Mouse (Mus musculus): ENCODE results near the gene Ispd.

The Ispd gene

DNA sequence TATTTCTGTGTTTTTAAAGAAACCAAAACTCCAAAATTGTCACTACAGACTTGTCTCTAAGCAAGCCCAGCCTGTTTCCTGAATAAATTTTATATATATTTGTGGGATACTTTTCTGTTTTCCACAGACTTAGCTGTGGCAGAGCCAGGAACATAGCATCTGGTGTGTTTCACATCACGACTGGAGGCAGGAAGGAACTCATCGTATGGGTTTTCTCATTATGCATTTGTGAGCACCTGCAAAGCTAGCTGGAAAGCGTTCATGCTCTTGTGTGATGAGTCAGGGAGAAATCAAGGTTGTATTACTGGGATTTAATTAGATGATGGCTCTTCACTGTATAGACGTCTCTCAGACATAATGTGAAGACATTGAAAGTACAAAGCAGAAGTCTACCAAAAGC, 90.2 kb downstream of the Ispd start:
- no peak for DNase-seq

DNA sequence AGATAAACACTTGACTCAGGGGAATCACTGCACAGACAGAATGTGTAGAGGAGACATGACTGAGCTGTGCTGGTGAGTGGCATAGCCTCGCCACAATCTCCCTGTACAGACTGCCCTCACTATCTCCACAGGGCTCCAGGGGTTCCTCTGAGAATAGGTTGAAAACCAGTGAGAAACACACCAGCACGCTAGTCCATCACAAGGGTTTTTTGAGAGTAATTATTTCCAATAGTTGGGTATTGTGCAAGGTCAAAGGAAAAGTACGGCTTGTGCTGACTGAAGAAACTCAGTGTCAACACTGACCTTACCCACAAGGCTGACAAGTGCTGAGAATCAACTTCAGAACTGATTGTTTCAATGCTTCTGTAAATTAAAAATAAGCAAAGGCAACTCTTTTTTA, 92.9 kb downstream of the Ispd start:
- no peak for DNase-seq

DNA sequence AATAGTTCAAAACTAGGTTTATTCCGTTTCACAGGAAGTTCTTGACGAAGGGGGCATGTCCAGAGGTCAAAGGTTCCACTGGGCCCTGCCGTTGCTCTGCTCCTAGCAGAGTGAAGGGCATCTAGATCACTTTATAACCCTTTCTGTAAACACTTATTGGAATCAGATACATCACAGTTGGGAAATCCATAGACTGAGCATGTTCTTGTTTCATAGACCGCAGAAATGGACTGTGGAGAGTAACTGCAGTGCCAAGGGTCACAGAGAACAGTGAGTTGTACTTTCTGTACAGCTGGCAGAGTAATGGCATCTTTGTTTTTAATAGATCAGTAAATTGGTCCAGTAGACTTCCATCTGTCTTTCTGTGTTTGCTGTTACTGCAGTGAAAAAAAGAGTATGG, 94.0 kb downstream of the Ispd start:
- DNase-seq: no peak

GRCm38 (mm10) chr12:36476476-36476875, 95.2 kb downstream of the Ispd start:
- peak; percentile 16 for DNase-seq

DNA sequence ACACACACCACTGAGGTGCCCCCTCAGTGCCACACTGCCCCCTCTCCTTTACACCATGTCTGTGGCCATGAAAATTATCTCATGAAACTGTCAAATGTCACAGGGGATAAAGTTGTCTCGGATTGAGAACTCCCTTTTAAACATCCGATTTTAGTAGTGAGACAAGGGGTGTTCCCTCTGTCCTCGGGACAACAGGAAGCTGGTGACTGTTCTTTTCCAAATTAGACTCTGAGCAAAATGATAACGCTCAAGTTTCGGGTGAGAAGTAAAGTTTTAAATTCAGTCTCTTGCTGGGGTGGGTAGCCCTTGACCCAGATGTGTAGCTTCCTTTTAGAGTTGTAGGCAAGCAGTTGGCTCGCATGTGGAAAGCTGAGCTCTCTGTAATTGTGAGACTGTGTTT, 96.3 kb downstream of the Ispd start:
- peak; percentile 14 for DNase-seq

- DNase-seq: no peak
Observed at GRCm38 (mm10) chr12:36477926-36478325, 96.7 kb downstream of the Ispd start.

GRCm38 (mm10) chr12:36481742-36482141, 100.5 kb downstream of the Ispd start:
- no peak for DNase-seq

DNA sequence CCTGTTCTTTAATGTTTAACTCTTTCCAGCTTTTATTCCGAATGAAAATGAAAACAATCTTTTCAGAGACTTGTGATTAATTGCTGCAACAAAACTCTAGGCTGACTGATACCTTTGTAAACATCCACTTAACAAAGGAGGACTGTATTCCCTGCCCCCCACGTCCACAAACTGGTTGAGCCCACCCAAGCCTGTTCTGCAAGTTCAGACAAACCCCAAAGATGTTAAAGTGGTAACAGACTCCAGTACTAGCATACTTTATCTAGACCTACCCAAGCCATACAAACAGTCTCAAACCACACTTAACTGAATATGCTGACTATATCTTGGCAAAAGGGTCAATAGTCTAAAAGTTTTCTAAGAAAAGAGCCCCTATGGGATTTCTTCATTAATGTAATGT, 102.1 kb downstream of the Ispd start:
- no peak for DNase-seq

- no peak for DNase-seq
Observed at GRCm38 (mm10) chr12:36497565-36497964, 116.3 kb downstream of the Ispd start.

DNA sequence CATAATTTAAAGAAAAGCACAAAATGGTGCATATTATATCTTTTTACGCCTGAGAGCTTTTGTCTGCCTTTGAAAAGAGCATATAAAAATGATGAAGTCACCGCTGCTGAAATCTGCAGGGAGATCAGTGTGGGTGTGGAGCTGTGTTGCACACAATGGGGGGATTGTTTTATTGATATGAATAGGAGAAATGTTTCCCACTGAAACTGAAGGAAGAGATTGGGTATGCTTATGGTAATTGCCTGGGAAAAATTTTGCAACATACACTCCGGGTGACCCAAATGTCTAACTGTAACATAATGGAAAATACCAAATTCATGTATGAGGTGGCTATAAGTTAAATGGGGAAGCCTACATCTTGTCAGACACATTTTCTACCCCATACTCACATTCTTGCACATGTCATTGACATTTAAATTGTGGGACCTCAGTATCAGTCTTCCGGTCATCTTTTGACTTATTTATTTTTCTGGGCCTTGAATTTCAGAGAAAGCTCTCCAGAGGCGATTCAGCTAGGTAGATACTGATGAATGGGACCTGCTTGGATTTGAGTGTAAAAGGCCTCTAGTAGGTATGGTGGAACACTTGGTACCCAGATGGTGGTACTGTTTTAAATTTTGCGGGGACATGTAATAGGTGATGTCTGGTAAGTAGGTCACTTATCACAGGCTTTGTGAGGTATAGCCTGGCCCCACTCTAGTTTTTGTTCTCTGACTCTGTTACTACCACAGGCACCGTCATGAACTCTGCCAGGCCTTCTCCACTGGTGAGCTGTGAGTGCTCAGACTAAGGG, 126.1 kb downstream of the Ispd start:
- DNase-seq: no peak

GRCm38 (mm10) chr12:36509954-36510642, 128.8 kb downstream of the Ispd start:
- DNase-seq: peak; percentile 18

DNA sequence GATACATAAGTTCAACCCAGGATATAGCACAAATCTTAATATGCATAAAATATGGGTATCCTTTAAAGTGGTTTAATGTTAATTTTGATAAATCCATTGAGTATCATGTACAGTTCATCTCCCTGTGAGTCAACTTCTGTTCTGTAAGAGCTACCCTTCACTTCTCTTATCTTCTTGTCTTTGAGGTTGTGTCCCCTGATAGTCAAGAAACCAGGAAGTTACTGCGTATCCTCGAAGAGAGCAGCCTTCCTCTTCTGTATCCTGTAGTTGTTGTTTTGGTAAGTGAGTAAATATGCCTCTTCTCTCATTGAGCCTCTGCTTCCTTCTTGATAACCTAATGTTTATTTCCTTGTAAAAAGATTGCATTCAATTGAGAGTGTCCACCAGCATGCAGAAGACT, 140.5 kb downstream of the Ispd start:
- no peak for DNase-seq

- DNase-seq: peak; percentile 16
Observed at GRCm38 (mm10) chr12:36523515-36523914, 142.3 kb downstream of the Ispd start.

DNA sequence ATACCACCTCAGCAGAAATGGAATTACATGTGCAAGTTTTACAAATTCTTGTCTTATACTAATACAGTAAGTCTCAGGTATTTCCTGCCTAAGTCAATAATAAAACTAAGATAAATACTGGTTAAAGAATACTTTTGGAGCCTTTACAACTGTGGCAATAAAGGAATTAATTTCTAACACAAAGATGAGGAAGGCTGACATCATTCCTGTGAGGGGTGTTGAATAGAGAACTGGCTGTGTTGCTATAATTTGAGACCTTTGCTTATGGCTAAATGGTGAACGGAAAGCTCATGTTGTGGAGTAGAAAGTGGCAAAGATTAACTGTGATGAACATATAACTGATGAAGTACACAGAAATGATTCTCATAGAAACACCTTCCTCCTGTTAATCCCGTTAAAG, 149.7 kb downstream of the Ispd start:
- DNase-seq: no peak

- DNase-seq: no peak
Observed at GRCm38 (mm10) chr12:36531421-36532072, 150.3 kb downstream of the Ispd start.

DNA sequence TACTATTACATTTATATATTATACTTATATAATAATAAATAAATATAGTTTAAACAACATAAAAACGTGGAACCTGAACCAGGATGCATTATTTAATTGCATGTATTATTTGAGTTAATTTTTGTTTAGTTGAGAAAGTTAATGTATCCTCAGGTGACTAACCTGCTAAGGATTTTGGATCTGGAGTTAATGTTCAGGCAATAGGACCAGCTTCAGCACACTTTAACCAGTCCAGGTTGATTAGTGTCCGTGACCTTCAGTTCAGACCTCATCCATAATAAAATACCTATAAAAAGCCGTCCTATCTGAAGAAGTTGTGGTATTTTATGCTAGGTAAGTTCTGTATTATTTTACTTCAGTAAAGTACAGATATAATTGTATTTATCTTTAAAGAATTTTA, 151.3 kb downstream of the Ispd start:
- no peak for DNase-seq

GRCm38 (mm10) chr12:36533160-36533900, 152.1 kb downstream of the Ispd start:
- no peak for DNase-seq

- no peak for DNase-seq
Observed at GRCm38 (mm10) chr12:36534589-36534988, 153.3 kb downstream of the Ispd start.

DNA sequence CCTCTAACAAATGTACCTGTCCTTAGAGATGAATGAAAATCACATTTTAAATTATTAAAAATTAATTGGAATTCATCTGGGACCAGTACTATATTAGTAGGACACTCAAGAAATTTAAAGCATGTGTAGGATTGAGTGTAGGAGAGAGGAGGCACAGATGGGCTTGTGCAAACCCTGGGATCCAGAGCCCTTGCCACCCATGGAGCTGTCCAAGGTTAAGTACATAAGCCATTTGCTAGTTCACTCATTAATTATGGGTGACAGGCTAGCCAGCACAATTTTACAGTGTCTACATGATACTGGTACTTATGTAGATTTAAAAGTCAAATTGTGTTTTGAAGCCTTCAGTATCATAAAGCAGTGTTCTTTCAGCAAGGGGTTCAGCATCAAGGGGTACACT, 164.1 kb downstream of the Ispd start:
- no peak for DNase-seq

- DNase-seq: no peak
Observed at GRCm38 (mm10) chr12:36549474-36549873, 168.2 kb downstream of the Ispd start.

DNA sequence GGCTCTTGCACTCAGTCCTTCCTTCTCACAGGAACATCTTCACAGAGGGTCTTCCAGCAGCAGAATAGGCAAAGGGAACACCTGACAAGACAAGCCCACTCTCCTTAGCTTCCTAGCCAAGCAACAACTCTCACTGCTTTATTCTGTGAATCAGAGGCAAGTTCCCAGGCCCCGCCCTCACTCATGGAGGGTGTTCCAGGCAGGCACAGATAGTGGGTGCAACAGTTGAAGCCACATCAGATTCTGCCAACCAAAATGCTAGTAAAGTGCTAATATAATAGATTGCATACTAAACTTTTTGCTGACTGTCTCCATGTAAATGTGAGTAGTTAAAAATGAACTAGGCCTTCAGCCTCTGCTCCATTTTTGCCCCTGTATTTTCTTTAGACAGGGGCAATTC, 173.4 kb downstream of the Ispd start:
- no peak for DNase-seq

- DNase-seq: no peak
Observed at GRCm38 (mm10) chr12:36564146-36564545, 182.9 kb downstream of the Ispd start.

DNA sequence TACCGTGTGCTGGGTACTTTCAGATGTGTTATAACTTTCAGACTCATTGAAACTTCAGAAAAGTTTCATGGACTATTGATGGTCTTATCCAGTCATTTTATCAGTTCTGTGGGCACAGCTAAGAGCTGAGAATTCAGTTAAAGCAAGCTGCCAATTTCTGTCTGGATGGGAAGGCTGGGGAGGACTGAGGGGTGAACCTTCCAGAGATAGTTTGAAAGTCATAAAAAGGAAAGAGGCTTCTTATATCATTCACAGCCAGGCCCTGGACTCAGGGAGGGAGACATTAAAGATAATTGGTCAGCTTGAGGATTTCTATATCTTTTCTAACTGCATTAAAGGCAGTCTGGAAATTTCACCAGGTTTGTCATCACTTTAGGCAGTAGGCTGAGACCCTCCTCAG, 185.7 kb downstream of the Ispd start:
- DNase-seq: no peak

Measured in kidney, adult 18-20 months (tissue).